Comparison of ENCODE assay signal across 17 mouse cellular contexts in genomic region chr19:42054255-42054654, GRCm38 (mm10). TPM values are rescaled to one million over a fixed set of nuclear protein-coding genes. Genes with fewer than 3 reads are reported as not detected.
DNase-seq lines count a peak whose midpoint lies in the region; ATAC-seq and TF ChIP-seq lines count a peak whose summit lies in the region.
"Had no signal": no experiment of that assay in that cellular context is flagged by ENCODE, and none has a peak within 500 bp of the region (broad histone marks: within the 10 kb centered on the region; RNA-seq: fewer than 3 reads in every experiment).

No protein-coding gene starts in this region.

- no peak overlapping the region for H3K4me3 ChIP-seq in liver, adult 2 months (ENCODE audit: insufficient read depth, low read depth, low read length)
- H3K4me3 ChIP-seq in lung, embryonic 14.5 days (ENCODE audit: low read depth, low read length), result no peak overlapping the region
- H3K4me3 ChIP-seq in hindbrain, embryonic 14.5 days (replicated peaks; ENCODE audit: low read length), result no peak overlapping the region
- H3K4me3 ChIP-seq: embryonic facial prominence, embryonic 12.5 days; limb, embryonic 12.5 days had no signal

- peak; percentile 64 for DNase-seq in liver, adult 2 months (ENCODE audit: extremely low read depth, low read depth, low spot score)
- no peak for DNase-seq in liver
- DNase-seq in kidney, adult 9 months, result peak; percentile 93
- peak; percentile 24 for DNase-seq in lung, embryonic 14.5 days
- DNase-seq in testis, postnatal 10 days (ENCODE audit: low spot score), result peak; percentile 70
- no peak for DNase-seq in hindbrain, embryonic 14.5 days (ENCODE audit: low spot score)
- no peak for DNase-seq in left cerebral cortex, postnatal 10 days (ENCODE audit: extremely low spot score in 1 of 2, low spot score in 2 of 2)
- DNase-seq in thymus, postnatal 10 days (ENCODE audit: low spot score in 2 of 2), result no peak
- DNase-seq: cerebellum, adult 9-11 months; gastrocnemius, postnatal 14 days; right cerebral cortex, postnatal 4 days; thymus, postnatal 4 days had no signal

- H3K9me3 ChIP-seq in lung, embryonic 14.5 days (ENCODE audit: low read depth, low read length), result no peaks in the 10 kb centered on the region
- H3K9me3 ChIP-seq in hindbrain, embryonic 14.5 days (ENCODE audit: control insufficient read depth, low read length), result no peaks in the 10 kb centered on the region
- H3K9me3 ChIP-seq: embryonic facial prominence, embryonic 12.5 days; limb, embryonic 12.5 days had no signal

- H3K4me1 ChIP-seq in liver, adult 2 months (ENCODE audit: control insufficient read depth, insufficient read depth, low read length), result peaks cover 31% of the 10 kb centered on the region
- H3K4me1 ChIP-seq in lung, embryonic 14.5 days (ENCODE audit: insufficient read depth), result no peaks in the 10 kb centered on the region
- no peaks in the 10 kb centered on the region for H3K4me1 ChIP-seq in hindbrain, embryonic 14.5 days (replicated peaks; ENCODE audit: control insufficient read depth, insufficient read depth, low read length)
- H3K4me1 ChIP-seq: embryonic facial prominence, embryonic 12.5 days; limb, embryonic 12.5 days had no signal

- TF ChIP-seq POLR2A in liver, adult 2 months (IDR thresholded peaks at IDR 0.05; ENCODE audit: extremely low read depth, insufficient read depth, low read length), result no peak

- no peak for ATAC-seq in lung, embryonic 14.5 days (ENCODE audit: insufficient read depth)
- ATAC-seq in hindbrain, embryonic 14.5 days (ENCODE audit: low FRiP score), result no peak

- no peak for TF ChIP-seq CTCF in liver, adult 2 months (IDR thresholded peaks at IDR 0.05; ENCODE audit: low read depth, low read length)
- TF ChIP-seq CTCF in lung, embryonic 14.5 days (IDR thresholded peaks at IDR 0.05; ENCODE audit: low read depth), result no peak

- no peaks in the 10 kb centered on the region for H3K27me3 ChIP-seq in liver, adult 2 months (ENCODE audit: control insufficient read depth, insufficient read depth, low read length)
- no peaks in the 10 kb centered on the region for H3K27me3 ChIP-seq in lung, embryonic 14.5 days (ENCODE audit: insufficient read depth, low read length)
- no peaks in the 10 kb centered on the region for H3K27me3 ChIP-seq in hindbrain, embryonic 14.5 days (ENCODE audit: control insufficient read depth, insufficient read depth, low read length)
- H3K27me3 ChIP-seq: embryonic facial prominence, embryonic 12.5 days; limb, embryonic 12.5 days had no signal

- H3K27ac ChIP-seq in liver, adult 2 months (replicated peaks; ENCODE audit: insufficient read depth, low read depth, low read length), result peak overlapping the region; percentile 70
- no peak overlapping the region for H3K27ac ChIP-seq in lung, embryonic 14.5 days (ENCODE audit: low read depth)
- H3K27ac ChIP-seq in hindbrain, embryonic 14.5 days, result no peak overlapping the region
- H3K27ac ChIP-seq: embryonic facial prominence, embryonic 12.5 days; limb, embryonic 12.5 days had no signal

- intact Hi-C loops in left cerebral cortex, postnatal 10 days (cut with DNase I), result no loop called here

- H3K36me3 ChIP-seq in liver, adult 2 months (ENCODE audit: control insufficient read depth, insufficient read depth, low read length), result peaks cover 7% of the 10 kb centered on the region
- no peaks in the 10 kb centered on the region for H3K36me3 ChIP-seq in lung, embryonic 14.5 days (ENCODE audit: insufficient read depth)
- H3K36me3 ChIP-seq in hindbrain, embryonic 14.5 days (replicated peaks; ENCODE audit: control insufficient read depth, insufficient read depth), result no peaks in the 10 kb centered on the region
- H3K36me3 ChIP-seq: embryonic facial prominence, embryonic 12.5 days; limb, embryonic 12.5 days had no signal

- no peak overlapping the region for H3K4me2 ChIP-seq in lung, embryonic 14.5 days
- H3K4me2 ChIP-seq in hindbrain, embryonic 14.5 days (replicated peaks), result no peak overlapping the region
- H3K4me2 ChIP-seq: embryonic facial prominence, embryonic 12.5 days; limb, embryonic 12.5 days had no signal

- no peak overlapping the region for H3K9ac ChIP-seq in liver, adult 2 months (ENCODE audit: low read depth, low read length)
- H3K9ac ChIP-seq in lung, embryonic 14.5 days, result no peak overlapping the region
- H3K9ac ChIP-seq in hindbrain, embryonic 14.5 days, result no peak overlapping the region
- H3K9ac ChIP-seq: embryonic facial prominence, embryonic 12.5 days; limb, embryonic 12.5 days had no signal

- WGBS in liver, adult 2 months, result 16% methylated on average over 6 of the region's 6 CpGs
- 66% methylated on average over 6 of the region's 6 CpGs for WGBS in lung, embryonic 14.5 days
- 86% methylated on average over 6 of the region's 6 CpGs for WGBS in hindbrain, embryonic 14.5 days

- peaks cover 21% of the 10 kb centered on the region for H3K79me2 ChIP-seq in liver, adult 2 months (ENCODE audit: control insufficient read depth, insufficient read depth, low read length)

RNA-seq across cellular contexts. Expression of gene 4933411K16Rik, which starts 2.2 kb away (rescaled TPM):
- total RNA-seq in liver, adult 2 months (2014; rRNA removed), result 13.9 and 17.1 TPM in 2 replicates
- 3.5 and 7.0 TPM in 2 replicates for polyA plus RNA-seq in liver, adult 2 months (2012; rRNA removed)
- polyA plus RNA-seq in lung, embryonic 14.5 days (2014; fragmentation: Nextera tagmentation; extraction: Ambion mirVana), result 0.18 TPM in 1 of 2 replicates, not detected in the other
- not detected in 2 replicates for polyA plus RNA-seq in hindbrain, embryonic 14.5 days (2014; fragmentation: Nextera tagmentation; extraction: Ambion mirVana)
- 1 to 10 TPM; 1.1 to 1.5 TPM for total RNA-seq in left cerebral cortex, postnatal 10 days (2021)
- polyA plus RNA-seq: embryonic facial prominence, embryonic 12.5 days; heart, embryonic 16.5 days; limb, embryonic 12.5 days; stomach, embryonic 14.5 days had no signal

RNA-seq across cellular contexts. Expression of gene Hoga1, which starts 8.8 kb away (rescaled TPM):
- total RNA-seq in liver, adult 2 months (2014; rRNA removed), result 128 and 132 TPM in 2 replicates
- polyA plus RNA-seq in liver, adult 2 months (2012; rRNA removed), result 247 and 290 TPM in 2 replicates
- polyA plus RNA-seq in lung, embryonic 14.5 days (2014; fragmentation: Nextera tagmentation; extraction: Ambion mirVana), result 1.2 and 1.6 TPM in 2 replicates
- polyA plus RNA-seq in hindbrain, embryonic 14.5 days (2014; fragmentation: Nextera tagmentation; extraction: Ambion mirVana), result 1.3 and 2.2 TPM in 2 replicates
- 1 to 10 TPM; 7.2 to 7.4 TPM for total RNA-seq in left cerebral cortex, postnatal 10 days (2021)

RNA-seq across cellular contexts. Expression of gene Ankrd2, which starts 18.5 kb away (rescaled TPM):
- 1.1 and 1.2 TPM in 2 replicates for total RNA-seq in liver, adult 2 months (2014; rRNA removed)
- 0.37 and 0.65 TPM in 2 replicates for polyA plus RNA-seq in liver, adult 2 months (2012; rRNA removed)
- polyA plus RNA-seq in lung, embryonic 14.5 days (2014; fragmentation: Nextera tagmentation; extraction: Ambion mirVana), result 0.17 and 0.41 TPM in 2 replicates
- 0.82 and 1.2 TPM in 2 replicates for polyA plus RNA-seq in hindbrain, embryonic 14.5 days (2014; fragmentation: Nextera tagmentation; extraction: Ambion mirVana)
- under 1 TPM in 1 of 2 experiments, not detected in 1; 0.32 TPM for total RNA-seq in left cerebral cortex, postnatal 10 days (2021)
- polyA plus RNA-seq: forebrain, embryonic 11.5 days; heart, embryonic 16.5 days had no signal

RNA-seq across cellular contexts. Expression of gene Morn4, which starts 31.9 kb away (rescaled TPM):
- 0.09 and 0.13 TPM in 2 replicates for total RNA-seq in liver, adult 2 months (2014; rRNA removed)
- polyA plus RNA-seq in liver, adult 2 months (2012; rRNA removed), result 0.27 and 0.44 TPM in 2 replicates
- polyA plus RNA-seq in lung, embryonic 14.5 days (2014; fragmentation: Nextera tagmentation; extraction: Ambion mirVana), result 24.8 and 25.0 TPM in 2 replicates
- 117 and 128 TPM in 2 replicates for polyA plus RNA-seq in hindbrain, embryonic 14.5 days (2014; fragmentation: Nextera tagmentation; extraction: Ambion mirVana)
- 10 to 100 TPM; 71.3 to 73.3 TPM for total RNA-seq in left cerebral cortex, postnatal 10 days (2021)

RNA-seq across cellular contexts. Expression of gene Pi4k2a, which starts 36.0 kb away (rescaled TPM):
- total RNA-seq in liver, adult 2 months (2014; rRNA removed), result 20.2 and 23.8 TPM in 2 replicates
- 43.3 and 46.1 TPM in 2 replicates for polyA plus RNA-seq in liver, adult 2 months (2012; rRNA removed)
- 32.8 and 34.3 TPM in 2 replicates for polyA plus RNA-seq in lung, embryonic 14.5 days (2014; fragmentation: Nextera tagmentation; extraction: Ambion mirVana)
- polyA plus RNA-seq in hindbrain, embryonic 14.5 days (2014; fragmentation: Nextera tagmentation; extraction: Ambion mirVana), result 39.0 and 40.6 TPM in 2 replicates
- total RNA-seq in left cerebral cortex, postnatal 10 days (2021), result 10 to 100 TPM; 46.3 to 47.0 TPM

Comparison
In these comparisons a context has a peak if more than half of its experiments do, and no peak if none do; other contexts are left out.
1. DNase-seq: peak in liver, adult 2 months (single experiment), kidney, adult 9 months (single experiment), lung, embryonic 14.5 days (single experiment) and testis, postnatal 10 days (single experiment); none in liver (single experiment), hindbrain, embryonic 14.5 days (single experiment), left cerebral cortex, postnatal 10 days (0 of 2) and thymus, postnatal 10 days (0 of 2).
2. RNA of gene Hoga1, which starts 8.8 kb away (polyA plus RNA-seq): 247 to 290 TPM in liver, adult 2 months; 1.3 to 2.2 TPM in hindbrain, embryonic 14.5 days and 1.2 to 1.6 TPM in lung, embryonic 14.5 days; every median in the first group is over 10 times any median in the second.